Mouse (Mus musculus): Measurements from ENCODE around the gene Lrrc42. TPM values are rescaled to one million over a fixed set of nuclear protein-coding genes. Genes with fewer than 3 reads are reported as not detected.

Gene Lrrc42
- polyA plus RNA-seq, 1 experiment from 2014 or later = 38.8 TPM

DNA sequence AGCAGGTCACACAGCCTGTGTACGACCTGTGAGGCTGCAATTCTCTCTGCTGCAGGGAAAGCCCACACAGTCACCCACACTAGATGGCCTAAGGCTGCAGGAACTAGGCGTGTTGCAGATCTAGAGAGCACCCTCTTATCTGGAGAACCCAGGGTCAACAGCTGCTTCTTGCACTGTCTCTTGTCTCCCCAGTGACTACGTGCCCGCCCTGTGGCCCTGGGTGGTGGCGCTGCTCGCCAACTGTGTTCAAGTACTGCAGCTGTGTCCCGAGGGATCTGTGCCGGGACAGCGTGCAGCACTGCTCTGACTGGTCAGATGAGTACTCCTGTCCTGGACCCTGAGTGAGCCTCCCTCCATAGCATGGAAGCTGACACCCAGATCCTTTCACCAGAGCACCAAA, 35.8 kb downstream of the Lrrc42 start:
- Histone ChIP-seq H3K4me3 (no peak overlapping the region), H3K9ac (no peak overlapping the region), H3K27me3 (peaks cover 56% of the 10 kb centered on the region), H3K27ac (no peak overlapping the region), H3K4me2 (no peak overlapping the region), H3K9me3 (replicated peaks) (no peaks in the 10 kb centered on the region), H3K4me1 (replicated peaks) (no peaks in the 10 kb centered on the region), H3K36me3 (no peaks in the 10 kb centered on the region)
- WGBS = 46% methylated on average over 9 of the region's 9 CpGs
- 0 out of 2 replicates have a peak, but pooled peaks have one; percentile 21 for ATAC-seq (replicated peaks; ENCODE audit: insufficient number of reproducible peaks, insufficient read depth, low FRiP score, low read depth)

DNA sequence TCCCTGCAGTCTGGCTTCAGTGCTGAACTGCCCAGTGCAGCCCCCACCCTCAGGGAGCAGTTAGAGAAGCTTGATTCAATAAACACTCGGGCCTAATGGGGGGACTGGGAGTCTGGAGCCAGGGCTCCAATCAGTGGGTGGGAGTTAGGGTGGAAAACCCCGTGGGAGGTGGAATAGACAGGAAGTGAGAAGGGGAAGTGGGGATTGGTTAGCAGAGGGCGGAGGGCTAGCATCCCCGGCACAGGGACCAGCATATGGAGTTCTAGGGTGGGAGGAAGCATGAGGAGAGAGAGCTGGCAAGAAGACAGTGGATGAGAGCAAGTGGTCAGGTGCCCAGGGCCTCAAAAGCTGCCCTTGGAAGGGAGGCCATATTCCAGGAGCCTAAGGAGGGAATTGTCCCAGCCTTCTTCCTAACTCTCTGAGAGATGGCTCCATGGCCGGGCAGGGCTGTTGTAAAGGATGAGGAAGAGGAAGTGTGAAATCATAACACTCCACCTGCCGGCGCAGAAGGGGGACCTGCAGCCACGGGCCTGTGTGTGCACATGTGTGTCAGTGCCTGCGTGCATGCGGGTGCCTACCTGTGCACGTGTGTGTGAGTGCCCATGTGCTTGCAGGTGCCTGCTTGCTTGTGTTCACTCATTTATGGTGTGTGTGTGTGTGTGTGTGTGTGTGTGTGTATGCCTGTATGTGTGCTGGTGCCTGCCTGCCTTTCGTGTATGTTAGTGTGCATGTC, 39.9 kb downstream of the Lrrc42 start:
- no peak overlapping the region for H3K9ac ChIP-seq
- H3K4me2 ChIP-seq = no peak overlapping the region
- 72% methylated on average over 12 of the region's 12 CpGs for WGBS
- no peak; the same call in 1 of the 2 replicates for ATAC-seq (replicated peaks; ENCODE audit: insufficient number of reproducible peaks, insufficient read depth, low FRiP score, low read depth)
- no peak overlapping the region for H3K27ac ChIP-seq
- no peaks in the 10 kb centered on the region for H3K36me3 ChIP-seq
- H3K4me3 ChIP-seq = no peak overlapping the region
- peaks cover 4% of the 10 kb centered on the region for H3K4me1 ChIP-seq (replicated peaks)
- H3K9me3 ChIP-seq (replicated peaks) = no peaks in the 10 kb centered on the region
- peaks cover 71% of the 10 kb centered on the region for H3K27me3 ChIP-seq

GRCm38 (mm10) chr4:107211936-107212335, 41.4 kb downstream of the Lrrc42 start:
- Histone ChIP-seq H3K9ac (no peak overlapping the region), H3K4me3 (no peak overlapping the region), H3K4me1 (replicated peaks) (peaks cover 4% of the 10 kb centered on the region), H3K27me3 (peaks cover 70% of the 10 kb centered on the region), H3K9me3 (replicated peaks) (no peaks in the 10 kb centered on the region), H3K4me2 (no peak overlapping the region), H3K36me3 (peaks cover 5% of the 10 kb centered on the region; the same call in 1 of the 2 replicates), H3K27ac (no peak overlapping the region)
- no peak for ATAC-seq (replicated peaks; ENCODE audit: insufficient number of reproducible peaks, insufficient read depth, low FRiP score, low read depth)
- 75% methylated on average over 5 of the region's 5 CpGs for WGBS

DNA sequence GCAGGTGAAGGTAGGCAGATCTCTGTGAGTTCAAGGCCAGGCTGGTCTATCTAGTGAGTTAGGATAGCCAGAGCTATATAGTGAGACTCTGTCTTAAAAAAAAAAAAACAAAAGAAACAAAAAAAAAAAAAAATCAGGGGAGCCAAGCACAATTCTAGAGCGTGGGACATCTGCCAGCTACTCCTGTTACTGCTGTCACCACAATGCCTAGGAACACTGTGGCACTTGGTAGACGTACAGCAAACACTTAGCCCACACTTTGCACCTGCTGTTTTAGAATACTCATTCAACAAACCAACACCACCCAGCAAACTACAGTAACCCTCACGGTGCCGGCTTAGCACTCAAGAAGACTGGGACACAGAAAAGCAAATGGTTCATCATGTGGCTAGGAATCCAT, 41.9 kb downstream of the Lrrc42 start:
- H3K4me3 ChIP-seq = no peak overlapping the region
- H3K9ac ChIP-seq = no peak overlapping the region
- WGBS = 44% methylated on average over 4 of the region's 4 CpGs
- no peaks in the 10 kb centered on the region for H3K9me3 ChIP-seq (replicated peaks)
- H3K4me2 ChIP-seq = no peak overlapping the region
- ATAC-seq (replicated peaks; ENCODE audit: insufficient number of reproducible peaks, insufficient read depth, low FRiP score, low read depth) = no peak
- H3K27me3 ChIP-seq = peaks cover 68% of the 10 kb centered on the region
- H3K27ac ChIP-seq = no peak overlapping the region
- peaks cover 9% of the 10 kb centered on the region; the same call in 1 of the 2 replicates for H3K36me3 ChIP-seq
- peaks cover 4% of the 10 kb centered on the region for H3K4me1 ChIP-seq (replicated peaks)

DNA sequence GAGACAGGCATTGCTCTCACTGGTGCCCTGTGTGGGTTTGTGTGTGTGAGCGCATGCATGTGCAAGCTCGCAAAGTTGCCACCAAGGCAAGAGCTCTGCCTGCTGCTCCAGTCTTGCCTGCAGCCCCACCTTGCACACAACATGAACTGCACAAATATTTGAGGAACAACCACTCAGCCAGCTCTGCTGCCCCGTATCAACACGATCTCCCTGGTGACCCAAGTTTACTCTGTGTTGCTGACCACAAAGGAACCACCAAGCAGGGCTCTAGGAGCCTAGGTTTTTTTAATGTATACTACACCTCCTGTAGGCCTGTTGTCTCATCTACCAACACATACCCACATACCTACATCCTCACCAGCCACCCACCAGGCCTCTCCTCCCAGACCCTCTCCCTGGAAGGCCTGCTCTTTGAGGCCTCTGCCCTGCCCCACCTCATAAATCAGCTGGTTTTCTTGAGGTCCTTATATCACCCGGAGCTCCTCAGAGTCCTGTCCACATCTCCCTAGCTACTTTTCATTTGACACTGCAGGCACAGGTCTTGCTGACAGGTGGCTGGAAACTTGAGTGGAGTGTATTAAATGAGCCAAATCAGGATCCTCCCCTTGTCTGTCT, 42.7 kb downstream of the Lrrc42 start:
- 69% methylated on average over 5 of the region's 5 CpGs for WGBS
- Histone ChIP-seq H3K36me3 (peaks cover 9% of the 10 kb centered on the region; the same call in 1 of the 2 replicates), H3K27ac (no peak overlapping the region), H3K9ac (no peak overlapping the region), H3K27me3 (peaks cover 59% of the 10 kb centered on the region), H3K9me3 (replicated peaks) (no peaks in the 10 kb centered on the region), H3K4me2 (no peak overlapping the region), H3K4me3 (no peak overlapping the region), H3K4me1 (replicated peaks) (peaks cover 4% of the 10 kb centered on the region)
- ATAC-seq (replicated peaks; ENCODE audit: insufficient number of reproducible peaks, insufficient read depth, low FRiP score, low read depth) = no peak

GRCm38 (mm10) chr4:107208880-107209279, 44.5 kb downstream of the Lrrc42 start, which contains the start of gene Ldlrad1:
TSS of gene Ldlrad1 (plus strand) at chr4:107209180.
- Histone ChIP-seq H3K4me2 (no peak within 1 kb of the TSS), H3K27ac (no peak within 1 kb of the TSS), H3K4me1 (replicated peaks) (peaks cover 4% of the 10 kb centered on the region), H3K9ac (no peak within 1 kb of the TSS), H3K4me3 (no peak within 1 kb of the TSS), H3K36me3 (peaks cover 11% of the 10 kb centered on the region; the same call in 1 of the 2 replicates), H3K27me3 (peaks cover 43% of the 10 kb centered on the region), H3K9me3 (replicated peaks) (no peaks in the 10 kb centered on the region)
- 88% methylated on average over 3 of the region's 3 CpGs for WGBS
- no peak for ATAC-seq (replicated peaks; ENCODE audit: insufficient number of reproducible peaks, insufficient read depth, low FRiP score, low read depth)

DNA sequence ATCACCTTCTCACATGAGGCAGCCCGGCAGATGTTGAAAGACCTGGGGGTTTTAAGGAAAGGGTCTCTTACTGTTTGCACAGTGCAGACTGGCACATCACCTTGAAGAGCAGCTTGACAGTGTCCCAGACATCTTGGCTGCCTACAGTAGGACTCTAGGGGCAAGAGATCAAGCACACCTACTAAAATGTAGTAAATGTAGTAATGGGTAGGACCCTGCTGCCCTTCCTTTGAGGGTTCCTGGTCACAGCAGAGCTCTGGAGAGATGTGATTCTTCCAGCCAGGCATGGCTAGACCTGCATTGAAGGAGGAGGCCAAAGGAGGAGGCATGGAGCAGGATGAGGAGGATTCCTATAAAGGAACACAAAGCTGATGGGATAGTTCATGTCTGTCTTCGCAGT, 46.3 kb downstream of the Lrrc42 start:
- Histone ChIP-seq H3K4me3 (no peak overlapping the region), H3K27ac (no peak overlapping the region), H3K9me3 (replicated peaks) (no peaks in the 10 kb centered on the region), H3K9ac (no peak overlapping the region), H3K4me2 (no peak overlapping the region), H3K4me1 (replicated peaks) (peaks cover 4% of the 10 kb centered on the region), H3K36me3 (peaks cover 25% of the 10 kb centered on the region), H3K27me3 (peaks cover 27% of the 10 kb centered on the region)
- WGBS = 91% methylated on average over 2 of the region's 2 CpGs
- no peak for ATAC-seq (replicated peaks; ENCODE audit: insufficient number of reproducible peaks, insufficient read depth, low FRiP score, low read depth)

- Histone ChIP-seq H3K4me2 (no peak overlapping the region), H3K4me1 (replicated peaks) (no peaks in the 10 kb centered on the region), H3K27me3 (peaks cover 7% of the 10 kb centered on the region; the same call in 1 of the 2 replicates), H3K4me3 (no peak overlapping the region), H3K9ac (no peak overlapping the region), H3K36me3 (peaks cover 62% of the 10 kb centered on the region), H3K27ac (no peak overlapping the region), H3K9me3 (replicated peaks) (no peaks in the 10 kb centered on the region)
- 84% methylated on average over 7 of the region's 7 CpGs for WGBS
- no peak for ATAC-seq (replicated peaks; ENCODE audit: insufficient number of reproducible peaks, insufficient read depth, low FRiP score, low read depth)
Measured at GRCm38 (mm10) chr4:107203001-107203400, 50.3 kb downstream of the Lrrc42 start.

DNA sequence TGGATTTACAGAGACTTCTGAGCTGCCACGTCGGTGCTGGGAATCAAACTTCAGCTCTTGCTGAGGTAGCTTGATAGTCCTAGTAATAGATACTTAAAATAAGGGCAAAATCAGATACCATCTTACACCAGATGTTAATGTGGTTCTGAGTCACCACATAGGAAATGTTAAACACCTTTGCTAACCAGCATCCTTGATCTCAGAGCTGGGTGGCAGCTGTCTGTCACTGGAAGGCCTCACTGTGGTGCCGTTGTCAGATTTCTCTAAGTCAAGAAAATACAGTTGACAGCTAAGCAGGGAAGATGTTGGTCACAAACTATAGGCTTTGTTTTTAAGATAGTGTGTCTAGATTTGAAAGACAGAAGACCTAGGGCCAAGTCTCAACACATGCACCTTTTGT, 51.6 kb downstream of the Lrrc42 start:
- H3K4me3 ChIP-seq = no peak overlapping the region

DNA sequence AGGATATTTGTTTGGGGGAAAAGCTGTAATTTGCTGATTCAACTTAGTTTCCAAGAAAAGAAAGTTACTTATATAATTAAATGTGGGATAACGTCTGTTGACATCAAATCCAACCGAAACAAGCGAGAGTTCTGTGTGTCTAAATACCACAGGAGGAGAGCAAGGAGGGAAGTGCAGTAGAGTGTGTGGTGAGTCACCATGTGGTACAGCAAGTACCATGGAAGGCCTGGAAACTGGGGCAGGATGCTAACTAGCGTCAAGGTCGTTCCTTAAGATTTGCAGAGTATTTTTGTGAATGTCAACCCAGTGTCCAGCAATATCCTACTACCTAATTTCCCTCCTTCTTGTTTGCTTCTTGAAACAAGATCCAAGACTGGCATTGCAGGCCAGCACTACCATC, 55.3 kb downstream of the Lrrc42 start:
- H3K9me3 ChIP-seq (replicated peaks) = no peaks in the 10 kb centered on the region
- H3K4me1 ChIP-seq (replicated peaks) = no peaks in the 10 kb centered on the region
- peaks cover 83% of the 10 kb centered on the region for H3K36me3 ChIP-seq
- no peak overlapping the region for H3K27ac ChIP-seq
- H3K4me2 ChIP-seq = no peak overlapping the region
- ATAC-seq (replicated peaks; ENCODE audit: insufficient number of reproducible peaks, insufficient read depth, low FRiP score, low read depth) = no peak
- 88% methylated on average over 5 of the region's 5 CpGs for WGBS
- no peaks in the 10 kb centered on the region for H3K27me3 ChIP-seq
- no peak overlapping the region for H3K9ac ChIP-seq
- no peak overlapping the region for H3K4me3 ChIP-seq

More for the DNA sequence above, 51.6 kb downstream of the Lrrc42 start:
- ATAC-seq (replicated peaks; ENCODE audit: insufficient number of reproducible peaks, insufficient read depth, low FRiP score, low read depth) = no peak
- no peak overlapping the region for H3K27ac ChIP-seq
- no peaks in the 10 kb centered on the region for H3K4me1 ChIP-seq (replicated peaks)
- H3K9ac ChIP-seq = no peak overlapping the region
- H3K27me3 ChIP-seq = 0 out of 2 replicates have a peak, but pooled peaks cover 2% of the 10 kb centered on the region
- H3K36me3 ChIP-seq = peaks cover 64% of the 10 kb centered on the region
- WGBS = 85% methylated on average over 3 of the region's 3 CpGs
- no peaks in the 10 kb centered on the region for H3K9me3 ChIP-seq (replicated peaks)
- no peak overlapping the region for H3K4me2 ChIP-seq

DNA sequence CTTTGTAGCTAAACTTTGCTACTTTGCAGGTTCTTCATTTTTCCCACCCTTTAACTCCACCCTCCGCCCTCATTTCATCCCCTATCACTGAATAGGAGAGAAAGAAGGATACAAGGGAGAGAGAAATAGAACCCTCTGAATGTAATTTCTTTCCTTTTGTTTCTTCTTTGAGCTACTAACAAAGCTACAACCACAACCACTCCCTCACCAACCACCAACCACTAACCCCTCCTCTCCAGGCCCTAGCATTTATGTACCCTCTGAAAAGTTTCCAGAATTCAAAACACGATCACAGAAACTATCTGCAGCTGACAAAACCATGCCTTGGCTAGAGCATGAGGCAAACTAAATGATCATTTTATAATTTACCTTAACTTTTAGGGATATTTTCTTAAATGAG, 56.9 kb downstream of the Lrrc42 start:
- no peaks in the 10 kb centered on the region for H3K4me1 ChIP-seq (replicated peaks)
- no peak overlapping the region for H3K9ac ChIP-seq
- peaks cover 77% of the 10 kb centered on the region for H3K36me3 ChIP-seq
- ATAC-seq (replicated peaks; ENCODE audit: insufficient number of reproducible peaks, insufficient read depth, low FRiP score, low read depth) = no peak
- H3K27ac ChIP-seq = no peak overlapping the region
- H3K27me3 ChIP-seq = no peaks in the 10 kb centered on the region
- no peak overlapping the region for H3K4me2 ChIP-seq
- no peaks in the 10 kb centered on the region for H3K9me3 ChIP-seq (replicated peaks)
- WGBS = 85% methylated on average over 2 of the region's 2 CpGs
- H3K4me3 ChIP-seq = no peak overlapping the region

Measured in heart, embryonic 15.5 days (tissue).